Mouse (Mus musculus) ovary, adult 18-20 months (tissue): Measurements from ENCODE around the gene Asap2.

Source experiments
- DNase-seq: peaks from one replicate; pipeline ENCODE4 v3.0.0; 2022; ENCODE audit warnings: low spot score, mixed read lengths

Asap2 gene

DNA sequence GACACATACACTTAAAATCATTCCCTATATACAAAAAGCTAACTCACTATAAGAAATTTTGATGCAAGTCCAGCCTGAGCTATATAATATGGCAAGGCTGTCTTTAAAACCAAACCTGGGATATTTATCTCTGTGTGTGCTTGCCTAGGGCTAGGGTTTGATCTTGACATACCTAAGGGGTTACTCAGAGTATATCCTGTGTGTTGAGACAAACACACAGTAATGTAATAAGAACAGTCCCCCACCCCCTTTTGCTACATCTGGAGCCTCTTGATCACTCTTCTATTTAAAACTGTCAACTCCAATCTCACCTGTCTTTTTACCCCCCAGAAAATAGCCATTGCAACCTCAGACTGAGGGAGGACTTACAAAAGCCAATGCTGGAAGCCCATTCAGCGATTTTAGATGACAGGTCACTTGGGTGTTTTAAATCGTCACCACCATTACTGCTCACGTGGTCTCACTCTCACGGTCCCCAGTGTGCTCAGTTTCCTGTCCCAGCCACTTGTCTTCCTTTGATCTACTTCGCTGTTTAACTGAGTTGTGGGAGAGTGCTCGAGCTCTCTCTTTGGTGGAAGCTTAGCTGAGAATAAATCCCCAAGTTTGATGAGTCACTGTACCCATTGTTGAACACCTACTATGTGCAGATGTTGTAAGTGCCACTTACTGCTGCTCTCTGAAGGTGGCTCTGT is 176.8 kb downstream of the Asap2 start:
- no peak for DNase-seq

DNA sequence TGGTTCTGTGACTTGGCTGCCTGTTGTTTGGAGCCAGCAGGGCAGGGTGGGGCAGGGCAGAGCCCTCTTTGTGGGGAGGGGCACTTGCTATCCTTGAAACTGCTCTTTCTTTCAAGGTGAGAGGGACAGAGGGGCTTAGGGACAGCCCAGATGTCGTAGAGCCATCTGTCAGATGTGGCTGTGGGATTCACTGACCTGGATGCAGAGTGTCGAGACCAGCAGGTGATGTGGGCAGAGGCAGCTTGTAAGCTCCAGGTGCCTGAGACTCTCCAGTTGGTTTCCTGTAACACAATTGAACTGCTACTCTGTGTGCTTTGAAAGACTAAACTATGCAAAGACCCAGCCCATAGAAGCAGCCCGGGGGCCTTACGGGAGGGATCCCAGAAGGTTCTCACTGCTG is 177.5 kb downstream of the Asap2 start:
- DNase-seq = no peak

DNA sequence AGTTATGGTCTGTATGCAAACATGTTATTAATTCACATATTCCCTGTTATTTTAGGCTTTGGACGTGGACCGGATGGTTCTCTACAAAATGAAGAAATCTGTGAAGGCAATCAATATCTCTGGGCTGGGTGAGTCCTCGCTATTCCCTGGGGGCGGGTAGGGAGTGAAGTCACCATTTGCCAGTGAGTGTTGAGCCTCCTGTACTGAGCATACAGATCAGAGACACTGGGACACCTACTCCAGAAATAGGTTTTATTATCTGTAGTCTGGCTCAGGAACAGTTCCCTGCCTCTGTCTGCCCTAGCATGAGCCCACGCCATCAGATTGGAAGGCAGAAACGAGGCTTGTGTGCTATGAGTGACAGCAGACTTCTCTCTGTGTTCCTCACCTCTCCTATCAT is 177.9 kb downstream of the Asap2 start:
- DNase-seq = no peak

GRCm38 (mm10) chr12:21171776-21172490 is 181.7 kb downstream of the Asap2 start:
- no peak for DNase-seq

GRCm38 (mm10) chr12:21173847-21174412 is 183.7 kb downstream of the Asap2 start:
- DNase-seq = no peak

DNA sequence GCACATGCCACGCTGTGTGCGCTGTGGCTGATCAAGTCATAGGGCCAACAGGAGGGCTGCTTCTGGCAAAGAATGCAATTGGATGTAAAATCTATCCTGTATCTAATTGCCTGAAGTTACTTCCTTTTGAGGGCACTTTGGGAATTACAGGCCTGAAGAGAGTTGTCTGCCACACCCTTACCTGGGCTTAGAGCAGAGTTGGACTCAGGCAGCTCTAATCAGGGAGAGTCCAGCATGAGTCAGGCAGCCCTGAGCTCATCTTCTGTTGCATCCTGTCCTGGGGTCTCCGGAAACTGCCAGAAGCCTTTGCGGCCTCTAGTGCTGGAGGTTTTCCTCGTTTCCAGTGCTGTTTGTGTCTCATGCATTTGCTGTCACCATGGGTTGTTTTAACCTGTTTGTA is 186.1 kb downstream of the Asap2 start:
- no peak for DNase-seq

DNA sequence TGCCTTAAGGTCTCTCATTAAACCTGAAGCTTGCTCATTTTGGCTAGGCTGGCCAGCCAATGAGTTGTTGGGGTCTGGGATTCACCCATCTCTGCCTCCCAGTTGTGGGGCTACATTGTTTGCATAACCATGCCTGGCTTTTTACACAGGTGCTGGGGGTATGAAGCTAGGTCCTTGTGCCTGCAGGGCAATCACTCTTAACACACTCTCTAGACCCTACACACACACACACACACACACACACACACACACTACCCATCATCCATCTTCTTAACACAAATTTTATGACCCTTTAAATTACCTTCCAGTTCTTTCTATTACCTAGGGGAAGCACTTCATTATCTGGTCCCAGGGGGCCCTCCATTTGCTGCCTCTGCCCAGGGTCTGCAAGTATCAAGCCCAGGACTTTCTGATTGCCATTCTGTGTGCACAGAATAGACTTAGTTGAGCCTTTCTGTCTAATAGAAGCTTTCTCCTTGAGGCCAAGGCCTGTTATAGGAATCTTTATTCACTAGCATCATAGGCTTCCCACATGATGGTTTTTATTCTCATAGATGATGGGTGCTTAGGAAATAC is 187.0 kb downstream of the Asap2 start:
- DNase-seq = no peak

DNA sequence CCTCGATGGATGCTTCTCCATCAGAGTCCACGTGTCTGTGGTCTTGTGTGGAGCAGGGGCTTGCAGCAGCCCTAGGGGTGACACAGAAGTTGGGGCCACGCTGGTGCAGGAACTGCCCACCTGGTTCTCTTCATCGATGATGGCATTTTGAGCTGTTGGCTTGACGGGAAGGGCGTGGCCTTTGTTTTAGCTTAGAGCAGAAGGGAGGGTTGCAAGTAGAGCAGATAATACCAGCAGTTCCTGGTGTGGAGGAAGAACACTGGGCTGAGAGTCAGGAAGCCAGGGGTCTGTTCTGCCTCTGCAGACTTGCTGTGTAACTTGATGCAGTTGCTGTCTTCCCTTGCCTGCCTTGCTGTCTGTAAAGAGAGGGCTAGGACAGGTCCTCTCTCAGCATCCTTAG is 189.8 kb downstream of the Asap2 start:
- no peak for DNase-seq

GRCm38 (mm10) chr12:21182786-21183185 is 192.5 kb downstream of the Asap2 start:
- no peak for DNase-seq

- DNase-seq = no peak
Measured at GRCm38 (mm10) chr12:21183321-21183720, 193.1 kb downstream of the Asap2 start.

DNA sequence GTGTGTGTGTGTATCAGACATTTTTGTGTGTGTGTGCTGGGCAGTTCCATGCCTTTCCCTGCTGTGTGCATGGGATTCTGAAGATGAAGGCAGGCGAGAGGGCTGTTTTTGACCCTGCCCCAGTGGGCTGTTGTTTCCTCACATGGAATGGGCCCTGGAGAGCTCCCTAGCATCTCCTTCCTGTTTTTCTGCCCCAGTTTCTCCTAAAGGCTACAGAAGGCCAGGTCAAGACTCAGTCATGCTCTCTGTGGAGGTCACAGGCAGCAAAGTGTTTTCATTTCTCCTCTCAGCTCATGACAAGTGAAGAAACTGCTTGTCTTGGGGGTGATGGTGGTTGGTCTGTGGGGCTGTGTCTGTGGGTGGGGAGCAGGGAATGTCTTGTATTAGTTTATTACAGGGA is 195.9 kb downstream of the Asap2 start:
- no peak for DNase-seq

DNA sequence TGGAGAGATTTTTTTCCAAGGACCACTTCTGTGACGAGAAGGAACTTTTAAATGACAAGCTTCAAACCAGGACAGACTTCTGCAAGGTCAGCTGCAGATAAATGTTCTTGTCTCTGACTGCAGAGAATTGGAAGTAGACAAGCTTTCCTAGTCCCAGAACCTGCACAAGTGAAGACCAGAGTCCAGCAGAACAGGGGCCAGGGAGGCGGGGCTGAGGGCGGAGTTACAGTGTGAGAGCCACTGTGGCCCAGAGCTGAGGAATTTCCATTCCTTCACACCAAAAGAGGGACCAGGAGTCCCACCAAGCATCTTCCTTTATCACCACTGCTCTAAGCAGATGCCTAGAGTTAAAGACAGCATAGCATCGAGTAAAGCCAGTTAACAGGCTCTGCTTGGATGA is 198.6 kb downstream of the Asap2 start:
- DNase-seq = no peak

GRCm38 (mm10) chr12:21191546-21191945 is 201.3 kb downstream of the Asap2 start:
- DNase-seq = no peak

DNA sequence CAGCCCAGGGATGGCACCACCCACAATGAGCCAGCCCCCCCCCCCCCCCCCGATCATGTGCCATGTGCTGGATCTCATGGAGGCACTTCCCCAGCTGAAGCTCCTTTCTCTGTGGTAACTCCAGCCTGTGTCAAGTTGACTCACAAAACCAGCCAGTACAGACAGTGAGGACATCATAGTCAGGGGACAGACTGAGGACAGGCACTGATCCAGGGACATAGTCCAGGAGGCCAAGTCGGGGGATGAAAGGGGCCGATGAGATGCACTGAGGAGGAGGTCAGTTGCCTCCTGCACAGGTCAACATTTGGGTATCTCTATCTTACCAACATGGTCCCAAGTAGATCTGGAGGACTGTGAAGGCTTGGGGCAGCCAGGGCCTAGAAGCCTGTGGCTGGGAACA is 205.2 kb downstream of the Asap2 start:
- DNase-seq = no peak

- DNase-seq = no peak
Measured at GRCm38 (mm10) chr12:21196420-21196819, 206.2 kb downstream of the Asap2 start.

DNA sequence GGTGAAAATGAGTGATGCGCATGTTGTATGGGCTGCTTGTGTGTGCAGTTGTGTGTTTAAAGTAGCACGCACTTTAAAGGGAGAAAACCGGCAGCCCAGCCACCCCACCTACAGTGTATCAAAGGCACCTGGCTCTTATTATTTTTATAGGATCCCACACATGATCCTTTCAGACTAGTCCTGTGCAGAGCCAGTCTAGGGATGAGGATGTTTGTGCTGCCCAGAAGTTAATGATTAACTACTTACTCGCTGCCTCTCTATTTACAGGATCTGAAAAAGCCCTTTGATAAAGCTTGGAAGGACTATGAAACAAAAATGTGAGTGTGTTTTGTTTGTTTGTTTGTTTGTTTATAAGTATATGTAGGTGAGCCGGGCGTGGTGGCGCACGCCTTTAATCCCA is 210.4 kb downstream of the Asap2 start:
- no peak for DNase-seq

GRCm38 (mm10) chr12:21201485-21202269 is 211.4 kb downstream of the Asap2 start:
- DNase-seq = no peak

GRCm38 (mm10) chr12:21204701-21205312 is 214.5 kb downstream of the Asap2 start:
- no peak for DNase-seq

- DNase-seq = no peak
Measured at GRCm38 (mm10) chr12:21205799-21206198, 215.5 kb downstream of the Asap2 start.

GRCm38 (mm10) chr12:21207422-21207821 is 217.2 kb downstream of the Asap2 start:
- no peak for DNase-seq

GRCm38 (mm10) chr12:21208172-21208795 is 218.0 kb downstream of the Asap2 start:
- no peak for DNase-seq
